Mouse (Mus musculus) intestine, postnatal 0 days (tissue): ENCODE results near the gene Zmynd8. TPM values are rescaled to one million over a fixed set of nuclear protein-coding genes. Genes with fewer than 3 reads are reported as not detected.

Source experiments
- ATAC-seq: fragments of 200-750 bp; cut with Nextera tagmentation; 2 replicates; pipeline ENCODE4 v1.8.0; 2017; ENCODE audit warnings: mild to moderate bottlenecking, moderate TSS enrichment, moderate library complexity
- H3K27ac ChIP-seq: fragments of 300-500 bp; sonication (generic); 2 replicates; pipeline ENCODE4 v1.5.1; 2014; ENCODE audit warnings: mild to moderate bottlenecking, low read depth, low read length, moderate library complexity
- H3K27me3 ChIP-seq: fragments of 300-500 bp; sonication (generic); replicated peaks from 2 replicates; pipeline ENCODE4 v1.6.1; 2014; ENCODE audit warnings: low read length, mixed read lengths; ENCODE audit not compliant: control insufficient read depth, insufficient read depth
- H3K36me3 ChIP-seq: fragments of 300-500 bp; sonication (generic); 2 replicates; pipeline ENCODE4 v1.6.1; 2014; ENCODE audit warnings: mild to moderate bottlenecking, moderate library complexity; ENCODE audit not compliant: control insufficient read depth, insufficient read depth
- H3K4me1 ChIP-seq: fragments of 300-500 bp; sonication (generic); replicated peaks from 2 replicates; pipeline ENCODE4 v1.6.1; 2014; ENCODE audit warnings: antibody characterized with exemption, low read length, mixed read lengths; ENCODE audit not compliant: control insufficient read depth, insufficient read depth
- H3K4me2 ChIP-seq: fragments of 300-500 bp; sonication (generic); replicated peaks from 2 replicates; pipeline ENCODE4 v1.6.1; 2014; ENCODE audit warnings: low read depth, mild to moderate bottlenecking, moderate library complexity
- H3K4me3 ChIP-seq: fragments of 300-500 bp; sonication (generic); 2 replicates; pipeline ENCODE4 v1.5.1; 2014; ENCODE audit warnings: low read depth, low read length
- H3K9ac ChIP-seq: fragments of 300-500 bp; sonication (generic); 2 replicates; pipeline ENCODE4 v1.6.1; 2014; ENCODE audit warnings: mild to moderate bottlenecking, low read depth, low read length
- H3K9me3 ChIP-seq: fragments of 300-500 bp; sonication (generic); 2 replicates; pipeline ENCODE4 v1.6.1; 2016; ENCODE audit warnings: mixed run types; ENCODE audit not compliant: control insufficient read depth
- CTCF ChIP-seq: sonication (generic); IDR thresholded peaks from 2 replicates; pipeline ENCODE4 v1.5.1; 2016; ENCODE audit warnings: low read depth, mild to moderate bottlenecking, control low read depth, antibody characterized with exemption, moderate library complexity
- WGBS: fragments of 180-500 bp; shearing (Covaris S2); extraction: QIAGEN DNeasy Blood & Tissue Kit; methylation state at CpG from one replicate; pipeline ENCODE4 v1.1.7; 2014; 5-methylcytosine and 5-hydroxymethylcytosine counted together
- polyA plus RNA-seq: library from polyadenylated mRNA; unstranded; fragments of >200 nt; fragmentation: Nextera tagmentation; extraction: Ambion mirVana; gene quantifications from 2 replicates; pipeline ENCODE4 v1.2.1, GENCODE M21; 2015

Zmynd8 gene
- polyA plus RNA-seq, 1 experiment from 2014 or later, result 43.5 TPM

DNA sequence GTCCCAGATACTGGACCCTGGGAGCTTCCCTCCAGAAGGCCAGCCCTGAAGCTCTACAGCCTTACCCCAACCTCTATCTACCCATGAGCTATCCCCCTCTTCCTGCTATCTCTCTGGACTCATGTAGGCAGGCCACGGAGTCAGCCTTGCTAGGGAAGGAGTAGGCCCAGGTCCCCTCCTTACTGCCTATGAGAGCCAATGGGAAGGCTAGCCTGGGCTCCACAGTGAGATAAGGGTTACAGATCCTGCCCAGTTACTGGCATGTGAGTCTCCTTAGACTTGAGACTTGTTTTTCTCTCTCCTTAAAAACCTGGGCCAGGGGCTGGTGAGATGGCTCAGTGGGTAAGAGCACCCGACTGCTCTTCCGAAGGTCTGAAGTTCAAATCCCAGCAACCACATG lies 5.6 kb downstream of the Zmynd8 start:
- TF ChIP-seq CTCF, result no peak
- Histone ChIP-seq H3K27me3 (no peaks in the 10 kb centered on the region), H3K4me3 (no peak overlapping the region), H3K9me3 (no peaks in the 10 kb centered on the region), H3K27ac (no peak overlapping the region), H3K4me1 (0 out of 2 replicates have a peak, but pooled peaks cover 2% of the 10 kb centered on the region), H3K9ac (no peak overlapping the region), H3K36me3 (no peaks in the 10 kb centered on the region), H3K4me2 (no peak overlapping the region)
- WGBS, result 78% methylated on average over 3 of the region's 3 CpGs
- no peak for ATAC-seq

DNA sequence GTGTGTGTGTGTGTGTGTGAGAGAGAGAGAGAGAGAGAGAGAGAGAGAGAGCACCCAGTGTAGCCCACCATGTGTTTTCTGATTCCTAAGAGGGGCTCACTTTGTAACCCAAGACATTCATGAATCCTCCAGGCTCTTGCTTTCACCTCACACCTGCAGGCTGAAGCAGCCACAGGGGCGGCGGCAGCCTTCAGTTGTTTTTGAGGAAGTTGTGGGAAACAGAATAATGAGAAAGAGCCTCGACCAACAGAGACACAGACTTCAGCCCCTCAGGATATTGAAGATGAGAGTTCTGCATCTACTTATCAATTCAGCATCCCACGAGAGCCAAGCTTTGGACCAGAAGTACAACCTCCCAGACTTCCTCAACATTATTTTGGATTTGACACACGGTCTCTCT lies 6.2 kb downstream of the Zmynd8 start:
- no peak overlapping the region for H3K9ac ChIP-seq
- no peak for ATAC-seq
- 81% methylated on average over 5 of the region's 5 CpGs for WGBS
- H3K27me3 ChIP-seq, result no peaks in the 10 kb centered on the region
- H3K4me3 ChIP-seq, result no peak overlapping the region
- peaks cover 7% of the 10 kb centered on the region; the same call in 1 of the 2 replicates for H3K4me1 ChIP-seq
- H3K36me3 ChIP-seq, result no peaks in the 10 kb centered on the region
- H3K9me3 ChIP-seq, result no peaks in the 10 kb centered on the region
- H3K27ac ChIP-seq, result no peak overlapping the region
- TF ChIP-seq CTCF, result no peak
- no peak overlapping the region for H3K4me2 ChIP-seq

DNA sequence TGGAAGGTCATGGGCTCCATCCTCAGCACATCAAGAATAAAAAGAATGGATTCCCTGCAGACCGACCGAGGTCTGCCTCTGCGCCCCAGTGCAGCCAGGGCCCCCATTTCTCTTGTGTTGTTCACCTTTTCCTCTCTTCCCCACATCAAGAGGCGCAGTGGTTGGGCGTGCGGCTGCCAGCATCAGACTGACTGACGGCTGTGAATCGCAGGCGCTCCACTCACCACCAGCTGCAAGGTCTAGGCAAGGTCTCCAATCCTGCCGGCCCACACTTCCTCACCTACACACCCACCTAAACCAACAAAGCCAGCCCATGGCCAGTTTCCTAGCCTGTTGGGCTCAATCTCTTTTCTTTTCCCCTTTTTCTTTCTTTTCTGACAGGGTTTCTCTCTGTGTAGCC lies 8.4 kb downstream of the Zmynd8 start:
- peaks cover 24% of the 10 kb centered on the region for H3K4me1 ChIP-seq
- H3K27ac ChIP-seq, result no peak overlapping the region
- H3K36me3 ChIP-seq, result no peaks in the 10 kb centered on the region
- no peak for ATAC-seq
- no peak overlapping the region for H3K4me3 ChIP-seq
- H3K4me2 ChIP-seq, result no peak overlapping the region
- no peak overlapping the region for H3K9ac ChIP-seq
- no peaks in the 10 kb centered on the region for H3K9me3 ChIP-seq
- 73% methylated on average over 10 of the region's 10 CpGs for WGBS
- TF ChIP-seq CTCF, result no peak
- no peaks in the 10 kb centered on the region for H3K27me3 ChIP-seq

DNA sequence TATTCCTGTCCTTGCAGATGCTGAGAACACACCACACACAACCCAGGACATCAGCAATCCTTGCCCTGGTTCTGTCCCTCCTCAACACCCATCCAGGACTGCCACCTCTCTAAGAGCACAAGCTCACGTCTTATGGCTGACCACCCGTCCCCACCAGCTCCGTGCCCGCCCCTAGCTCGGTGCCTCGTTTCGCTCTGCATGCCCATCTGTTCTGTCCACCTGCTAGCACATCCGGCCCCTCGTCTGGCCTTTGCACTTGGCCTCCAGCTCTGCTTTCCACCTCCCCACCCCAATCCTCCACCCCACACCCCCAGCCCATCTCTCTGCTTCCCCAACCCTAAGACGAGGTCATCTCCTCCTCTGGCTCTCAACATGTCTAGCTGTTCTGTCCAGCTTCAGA lies 8.9 kb downstream of the Zmynd8 start:
- Histone ChIP-seq H3K9me3 (no peaks in the 10 kb centered on the region), H3K27me3 (no peaks in the 10 kb centered on the region), H3K36me3 (no peaks in the 10 kb centered on the region), H3K4me2 (no peak overlapping the region), H3K4me3 (no peak overlapping the region), H3K9ac (no peak overlapping the region), H3K4me1 (peaks cover 29% of the 10 kb centered on the region), H3K27ac (peak overlapping the region; percentile 57; the same call in 1 of the 2 replicates)
- WGBS, result 85% methylated on average over 10 of the region's 10 CpGs
- TF ChIP-seq CTCF, result no peak
- no peak for ATAC-seq

DNA sequence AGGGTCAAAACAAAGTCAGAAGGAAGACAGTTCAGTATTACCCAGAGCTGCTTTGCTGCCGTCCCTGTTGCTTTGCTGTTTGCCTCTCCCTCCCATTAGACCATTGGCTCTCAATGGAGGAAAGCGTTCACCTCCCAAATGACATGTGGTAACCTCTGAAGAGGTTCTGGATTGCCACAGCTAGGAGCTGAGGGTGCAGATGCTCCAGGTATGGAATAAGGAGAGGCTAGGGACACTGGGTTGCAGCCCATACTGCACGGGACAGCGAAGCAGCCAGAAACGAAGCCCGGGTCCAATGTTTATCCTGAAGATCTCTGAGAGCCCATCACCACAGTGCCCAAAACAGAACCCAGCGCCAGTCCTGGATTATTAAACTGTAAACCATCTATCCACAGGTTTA lies 9.6 kb downstream of the Zmynd8 start:
- H3K36me3 ChIP-seq, result no peaks in the 10 kb centered on the region
- WGBS, result 55% methylated on average over 7 of the region's 7 CpGs
- H3K27me3 ChIP-seq, result no peaks in the 10 kb centered on the region
- H3K27ac ChIP-seq, result peak overlapping the region; percentile 57
- H3K4me3 ChIP-seq, result no peak overlapping the region
- no peak overlapping the region for H3K4me2 ChIP-seq
- no peak for TF ChIP-seq CTCF
- no peak overlapping the region for H3K9ac ChIP-seq
- H3K4me1 ChIP-seq, result peaks cover 32% of the 10 kb centered on the region
- no peak for ATAC-seq
- no peaks in the 10 kb centered on the region for H3K9me3 ChIP-seq

DNA sequence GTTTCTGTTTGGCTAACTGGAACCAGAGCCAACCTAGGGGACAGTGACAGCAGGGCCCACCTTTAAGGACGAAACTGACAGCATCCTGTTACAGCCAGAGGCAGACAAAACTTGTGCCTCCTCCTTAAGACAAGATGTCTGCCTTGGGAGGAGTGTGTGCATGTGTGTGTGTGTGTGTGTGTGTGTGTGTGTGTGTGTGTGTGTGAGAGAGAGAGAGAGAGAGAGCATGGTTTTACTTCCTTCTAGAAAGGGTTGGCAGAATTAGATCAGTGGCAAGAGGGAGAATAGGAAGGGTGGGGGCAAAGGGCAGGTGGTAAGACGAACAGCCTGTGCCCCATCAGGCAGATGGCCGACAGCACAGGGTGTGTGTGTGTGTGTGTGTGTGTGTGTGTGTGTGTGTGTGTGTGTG lies 10.0 kb downstream of the Zmynd8 start:
- ATAC-seq, result peak; percentile 54
- TF ChIP-seq CTCF, result no peak
- Histone ChIP-seq H3K27ac (peak overlapping the region; percentile 98), H3K4me2 (peak overlapping the region; percentile 11; the same call in 1 of the 2 replicates), H3K9me3 (no peaks in the 10 kb centered on the region), H3K27me3 (no peaks in the 10 kb centered on the region), H3K4me1 (peaks cover 36% of the 10 kb centered on the region), H3K9ac (no peak overlapping the region), H3K4me3 (no peak overlapping the region), H3K36me3 (no peaks in the 10 kb centered on the region)
- WGBS, result 15% methylated on average over 3 of the region's 3 CpGs

DNA sequence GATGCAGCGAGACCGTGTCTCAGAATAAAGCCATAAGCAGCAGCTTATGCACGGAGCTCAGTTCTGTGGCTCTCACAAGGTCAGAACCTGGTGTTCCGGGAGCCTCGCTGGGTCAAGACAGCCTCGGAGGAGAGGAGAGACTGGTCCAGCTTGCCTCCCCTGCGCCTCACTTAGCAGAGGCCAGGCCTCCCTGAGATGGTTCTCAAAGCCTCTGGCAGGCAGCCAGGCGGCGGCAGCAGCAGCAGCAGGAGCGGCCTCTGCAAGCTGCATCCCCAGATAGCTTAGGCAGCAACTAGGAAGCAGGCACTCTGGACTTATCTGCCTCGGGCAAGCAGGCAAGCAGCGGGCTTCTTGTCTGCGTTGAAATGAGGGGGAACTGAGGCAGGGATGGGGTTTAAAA lies 10.4 kb downstream of the Zmynd8 start:
- Histone ChIP-seq H3K27ac (peak overlapping the region; percentile 98), H3K4me1 (peaks cover 38% of the 10 kb centered on the region), H3K9me3 (no peaks in the 10 kb centered on the region), H3K4me2 (peak overlapping the region; percentile 11; the same call in 1 of the 2 replicates), H3K36me3 (no peaks in the 10 kb centered on the region), H3K27me3 (no peaks in the 10 kb centered on the region), H3K4me3 (no peak overlapping the region), H3K9ac (no peak overlapping the region)
- WGBS, result 5% methylated on average over 13 of the region's 13 CpGs
- peak; percentile 54 for TF ChIP-seq CTCF
- peak; percentile 29 for ATAC-seq
